Mouse (Mus musculus) stomach, postnatal 0 days (tissue): ENCODE measurements around the gene Acvr1b.

Experiments used
- CTCF ChIP-seq: IDR thresholded peaks from 2 replicates; pipeline ENCODE4 v1.5.1; 2016; ENCODE audit warnings: antibody characterized with exemption, low read depth, mild to moderate bottlenecking, moderate library complexity
- EP300 ChIP-seq: optimal IDR thresholded peaks from 2 replicates; pipeline ENCODE3; 2016; ENCODE audit warnings: antibody characterized with exemption

- no peak for TF ChIP-seq CTCF
- TF ChIP-seq EP300: no peak
Observed at GRCm38 (mm10) chr15:101192651-101193050, 18.8 kb downstream of the Acvr1b start.
